Comparison of ENCODE assay signal across 16 mouse cellular contexts in the genomic region with DNA sequence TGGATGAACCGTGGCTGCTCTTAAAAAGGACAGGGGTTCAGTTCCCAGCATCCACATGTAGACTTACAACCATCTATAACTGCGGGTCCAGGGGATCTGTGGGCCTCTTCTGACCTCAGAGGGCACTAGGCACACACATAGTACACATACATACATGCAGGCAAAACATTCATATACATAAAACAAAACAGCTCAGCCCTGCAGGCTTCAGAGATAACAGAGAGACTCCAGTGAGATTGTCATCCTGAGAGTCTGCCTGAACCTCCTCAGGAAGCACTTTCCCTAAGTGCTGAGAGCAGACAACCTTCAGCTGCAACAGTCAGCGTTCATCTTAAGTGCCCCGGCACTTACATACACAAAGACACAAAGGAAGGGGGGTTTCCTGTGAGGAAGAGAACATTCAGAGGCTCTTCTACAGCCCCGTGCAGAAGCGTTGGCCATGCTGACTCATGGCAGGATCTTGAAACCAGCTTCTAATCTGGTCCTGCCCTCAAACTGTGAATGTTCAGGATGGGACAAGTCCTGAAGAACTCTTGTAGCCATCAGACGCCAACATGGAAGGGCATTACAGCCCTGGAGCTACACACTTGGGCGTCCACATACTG. TPM values are rescaled to one million over a fixed set of nuclear protein-coding genes. Genes with fewer than 3 reads are reported as not detected.
A peak's percentile ranks its signal among the peaks of the same experiment; 100 is the strongest.
DNase-seq lines count a peak whose midpoint lies in the region; ATAC-seq lines count a peak whose summit lies in the region.
"Had no signal": no experiment of that assay in that cellular context is flagged by ENCODE, and none has a peak within 500 bp of the region (broad histone marks: within the 10 kb centered on the region; RNA-seq: fewer than 3 reads in every experiment).

No protein-coding gene starts in this region.

- H3K4me1 ChIP-seq in heart, embryonic 15.5 days (replicated peaks): peaks cover 10% of the 10 kb centered on the region
- H3K4me1 ChIP-seq in liver, embryonic 11.5 days (replicated peaks; ENCODE audit: control insufficient read depth, insufficient read depth, low read length): peaks cover 12% of the 10 kb centered on the region
- H3K4me1 ChIP-seq in hindbrain, embryonic 11.5 days (replicated peaks; ENCODE audit: control insufficient read depth, insufficient read depth, low read length): no peaks in the 10 kb centered on the region
- no peaks in the 10 kb centered on the region for H3K4me1 ChIP-seq in forebrain, embryonic 15.5 days
- H3K4me1 ChIP-seq: midbrain, embryonic 15.5 days had no signal

- WGBS in heart, embryonic 15.5 days: 35% methylated on average over 8 of the region's 8 CpGs
- 38% methylated on average over 8 of the region's 8 CpGs for WGBS in liver, embryonic 11.5 days
- 64% methylated on average over 8 of the region's 8 CpGs for whole genome bisulfite sequencing in hindbrain, embryonic 11.5 days
- 66% methylated on average over 8 of the region's 8 CpGs for WGBS in forebrain, embryonic 15.5 days

- no peak overlapping the region for H3K9ac ChIP-seq in heart, embryonic 15.5 days
- no peak overlapping the region for H3K9ac ChIP-seq in liver, embryonic 11.5 days (ENCODE audit: low read depth, low read length)
- no peak overlapping the region for H3K9ac ChIP-seq in hindbrain, embryonic 11.5 days (ENCODE audit: low read depth, low read length)
- no peak overlapping the region for H3K9ac ChIP-seq in forebrain, embryonic 15.5 days (replicated peaks)
- H3K9ac ChIP-seq: midbrain, embryonic 15.5 days had no signal

- no peaks in the 10 kb centered on the region for H3K36me3 ChIP-seq in heart, embryonic 15.5 days
- H3K36me3 ChIP-seq in liver, embryonic 11.5 days (ENCODE audit: control insufficient read depth, insufficient read depth, low read length): no peaks in the 10 kb centered on the region
- no peaks in the 10 kb centered on the region for H3K36me3 ChIP-seq in splenic B cell, adult 2 months (ENCODE audit: control insufficient read depth, insufficient read depth, low read length, poor library complexity, severe bottlenecking)
- H3K36me3 ChIP-seq in hindbrain, embryonic 11.5 days (ENCODE audit: control insufficient read depth, insufficient read depth, low read length): no peaks in the 10 kb centered on the region
- no peaks in the 10 kb centered on the region for H3K36me3 ChIP-seq in forebrain, embryonic 15.5 days
- H3K36me3 ChIP-seq: limb, embryonic 10.5 days; midbrain, embryonic 15.5 days had no signal

- H3K27ac ChIP-seq in heart, embryonic 15.5 days: no peak overlapping the region
- 0 out of 2 replicates have a peak overlapping the region, but pooled peaks have one; percentile 4 for H3K27ac ChIP-seq in liver, embryonic 11.5 days (ENCODE audit: low read depth, low read length)
- no peak overlapping the region for H3K27ac ChIP-seq in hindbrain, embryonic 11.5 days (ENCODE audit: low read depth, low read length)
- H3K27ac ChIP-seq in forebrain, embryonic 15.5 days (replicated peaks): no peak overlapping the region
- H3K27ac ChIP-seq: kidney, postnatal 0 days; limb, embryonic 10.5 days; midbrain, embryonic 15.5 days had no signal

- no peak overlapping the region for H3K4me3 ChIP-seq in heart, embryonic 15.5 days
- no peak overlapping the region for H3K4me3 ChIP-seq in liver, embryonic 11.5 days (ENCODE audit: low read depth, low read length)
- H3K4me3 ChIP-seq in hindbrain, embryonic 11.5 days (ENCODE audit: low read depth, low read length): no peak overlapping the region
- H3K4me3 ChIP-seq in forebrain, embryonic 15.5 days: no peak overlapping the region
- H3K4me3 ChIP-seq: erythroblast, embryonic 14.5 days; limb, embryonic 10.5 days; midbrain, embryonic 15.5 days had no signal

- ATAC-seq in heart, embryonic 15.5 days (replicated peaks; ENCODE audit: insufficient number of reproducible peaks, insufficient read depth, low FRiP score, low read depth): peak; percentile 35; the same call in 1 of the 2 replicates
- peak; percentile 98 for ATAC-seq in CD4-positive, CD25-positive, alpha-beta regulatory T cell, adult 4 months
- ATAC-seq in liver, embryonic 11.5 days (replicated peaks; ENCODE audit: low FRiP score): peak; percentile 60
- no peak for ATAC-seq in hindbrain, embryonic 11.5 days (ENCODE audit: low FRiP score)
- no peak for ATAC-seq in forebrain, embryonic 15.5 days (replicated peaks)
- ATAC-seq: midbrain, embryonic 15.5 days had no signal

- no peaks in the 10 kb centered on the region for H3K27me3 ChIP-seq in heart, embryonic 15.5 days
- H3K27me3 ChIP-seq in liver, embryonic 11.5 days (replicated peaks; ENCODE audit: control insufficient read depth, insufficient read depth, low read length): no peaks in the 10 kb centered on the region
- H3K27me3 ChIP-seq in splenic B cell, adult 2 months (ENCODE audit: control insufficient read depth, insufficient read depth, low read length, poor library complexity, severe bottlenecking): no peaks in the 10 kb centered on the region
- H3K27me3 ChIP-seq in hindbrain, embryonic 11.5 days (ENCODE audit: control insufficient read depth, insufficient read depth, low read length): no peaks in the 10 kb centered on the region
- no peaks in the 10 kb centered on the region for H3K27me3 ChIP-seq in forebrain, embryonic 15.5 days
- H3K27me3 ChIP-seq: midbrain, embryonic 15.5 days had no signal

- H3K4me2 ChIP-seq in heart, embryonic 15.5 days: no peak overlapping the region
- no peak overlapping the region for H3K4me2 ChIP-seq in liver, embryonic 11.5 days
- H3K4me2 ChIP-seq in hindbrain, embryonic 11.5 days (replicated peaks; ENCODE audit: low read depth, low read length): no peak overlapping the region
- H3K4me2 ChIP-seq in forebrain, embryonic 15.5 days (replicated peaks): no peak overlapping the region
- H3K4me2 ChIP-seq: midbrain, embryonic 15.5 days had no signal

- no peaks in the 10 kb centered on the region for H3K9me3 ChIP-seq in heart, embryonic 15.5 days (replicated peaks)
- H3K9me3 ChIP-seq in liver, embryonic 11.5 days (ENCODE audit: control insufficient read depth, low read length): no peaks in the 10 kb centered on the region
- no peaks in the 10 kb centered on the region for H3K9me3 ChIP-seq in hindbrain, embryonic 11.5 days (ENCODE audit: control insufficient read depth, low read length)
- H3K9me3 ChIP-seq in forebrain, embryonic 15.5 days: no peaks in the 10 kb centered on the region
- H3K9me3 ChIP-seq: limb, embryonic 10.5 days; midbrain, embryonic 15.5 days had no signal

- DNase-seq in heart, postnatal 4 days: no peak
- no peak for DNase-seq in liver, embryonic 11.5 days (ENCODE audit: low spot score)
- peak; percentile 48 for DNase-seq in splenic B cell, adult 2 months (ENCODE audit: low read depth, low spot score)
- no peak for DNase-seq in adrenal gland, postnatal 4 days (ENCODE audit: low spot score in 2 of 2)
- DNase-seq in hindbrain, embryonic 11.5 days (ENCODE audit: low spot score): no peak
- DNase-seq: cerebellum, adult 9-11 months had no signal

RNA-seq across cellular contexts. Expression of gene Il10rb, which starts 27.5 kb away (rescaled TPM):
- polyA plus RNA-seq in heart, embryonic 15.5 days (2015; fragmentation: Nextera tagmentation; extraction: Ambion mirVana): 57.9 and 58.9 TPM in 2 replicates
- 10 to 100 TPM; 66.2 to 67.4 TPM for total RNA-seq in heart, postnatal 4 days (2021)
- polyA plus RNA-seq in CD4-positive, CD25-positive, alpha-beta regulatory T cell, adult 4 months (2017; shearing (Covaris generic)): 100 to 1,000 TPM; 131 to 143 TPM
- 29.8 and 32.9 TPM in 2 replicates for polyA plus RNA-seq in liver, embryonic 11.5 days (2014; fragmentation: Nextera tagmentation; extraction: Ambion mirVana)
- 100 to 1,000 TPM; 115 to 126 TPM for total RNA-seq in adrenal gland, postnatal 4 days (2021)
- polyA plus RNA-seq in hindbrain, embryonic 11.5 days (2014; fragmentation: Nextera tagmentation; extraction: Ambion mirVana): 8.6 and 9.0 TPM in 2 replicates
- 7.7 and 9.6 TPM in 2 replicates for polyA plus RNA-seq in forebrain, embryonic 15.5 days (2015; fragmentation: Nextera tagmentation; extraction: Ambion mirVana)

RNA-seq across cellular contexts. Expression of gene Gm21970, which starts 41.9 kb away (rescaled TPM):
- polyA plus RNA-seq in heart, embryonic 15.5 days (2015; fragmentation: Nextera tagmentation; extraction: Ambion mirVana): not detected in 2 replicates
- total RNA-seq in heart, postnatal 4 days (2021): not detected
- not detected for polyA plus RNA-seq in CD4-positive, CD25-positive, alpha-beta regulatory T cell, adult 4 months (2017; shearing (Covaris generic))
- not detected in 2 replicates for polyA plus RNA-seq in liver, embryonic 11.5 days (2014; fragmentation: Nextera tagmentation; extraction: Ambion mirVana)
- total RNA-seq in adrenal gland, postnatal 4 days (2021): under 1 TPM in 1 of 2 experiments, not detected in 1; 0.59 TPM
- polyA plus RNA-seq in hindbrain, embryonic 11.5 days (2014; fragmentation: Nextera tagmentation; extraction: Ambion mirVana): not detected in 2 replicates
- not detected in 2 replicates for polyA plus RNA-seq in forebrain, embryonic 15.5 days (2015; fragmentation: Nextera tagmentation; extraction: Ambion mirVana)
- total RNA-seq: adrenal gland, adult 18-20 months; gastrocnemius, postnatal 4 days had no signal
- polyA plus RNA-seq: erythroblast, embryonic 14.5 days; kidney, postnatal 0 days; limb, embryonic 10.5 days; midbrain, embryonic 15.5 days; testis, adult 2 months had no signal

RNA-seq across cellular contexts. Expression of gene Ifnar1, which starts 51.6 kb away (rescaled TPM):
- 32.7 and 43.0 TPM in 2 replicates for polyA plus RNA-seq in heart, embryonic 15.5 days (2015; fragmentation: Nextera tagmentation; extraction: Ambion mirVana)
- total RNA-seq in heart, postnatal 4 days (2021): 10 to 100 TPM; 50.3 to 56.0 TPM
- 100 to 1,000 TPM in 1 of 2 experiments, 10 to 100 TPM in 1; 86.0 to 120 TPM for polyA plus RNA-seq in CD4-positive, CD25-positive, alpha-beta regulatory T cell, adult 4 months (2017; shearing (Covaris generic))
- polyA plus RNA-seq in liver, embryonic 11.5 days (2014; fragmentation: Nextera tagmentation; extraction: Ambion mirVana): 32.6 and 35.5 TPM in 2 replicates
- 10 to 100 TPM; 87.7 to 92.9 TPM for total RNA-seq in adrenal gland, postnatal 4 days (2021)
- 51.6 and 52.9 TPM in 2 replicates for polyA plus RNA-seq in hindbrain, embryonic 11.5 days (2014; fragmentation: Nextera tagmentation; extraction: Ambion mirVana)
- 52.6 and 54.8 TPM in 2 replicates for polyA plus RNA-seq in forebrain, embryonic 15.5 days (2015; fragmentation: Nextera tagmentation; extraction: Ambion mirVana)

Comparison
In these comparisons a context has a peak if more than half of its experiments do, and no peak if none do; other contexts are left out.
1. ATAC-seq: peak in heart, embryonic 15.5 days (single experiment), CD4-positive, CD25-positive, alpha-beta regulatory T cell, adult 4 months (single experiment) and liver, embryonic 11.5 days (single experiment); none in hindbrain, embryonic 11.5 days (single experiment) and forebrain, embryonic 15.5 days (single experiment).